Mouse (Mus musculus): ENCODE measurements at regions not wholly inside any gene's neighbourhood (a gene's known extent, or its start where the extent isn't known, plus 50 kb on each side); places are given as distances from the start of the nearest gene placed in this dataset.

DNA sequence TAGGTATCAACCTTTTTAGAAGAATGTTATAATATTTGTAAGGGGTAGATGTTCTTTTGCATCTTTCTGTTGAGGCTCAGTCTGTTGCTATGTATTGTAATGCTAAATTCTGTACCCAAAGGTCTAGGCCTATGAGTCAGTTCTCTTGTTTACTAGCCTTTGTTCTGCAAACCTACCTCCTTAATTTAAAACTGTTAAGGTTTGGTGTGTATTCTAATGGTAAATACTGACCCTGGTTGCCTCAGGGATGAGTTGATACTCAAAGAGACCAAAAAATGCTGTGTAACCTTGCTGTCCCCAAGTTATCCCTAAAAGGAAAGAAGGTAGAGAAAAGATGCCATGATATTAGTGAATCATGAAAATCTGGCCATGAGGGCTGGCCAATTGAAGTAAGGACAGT, 433.4 kb upstream of the Man1a start:
- no peaks in the 10 kb centered on the region for H3K36me3 ChIP-seq (ENCODE audit: control insufficient read depth, insufficient read depth, low read length)

More for the DNA sequence above, 433.4 kb upstream of the Man1a start:
- H3K9ac ChIP-seq (ENCODE audit: low read length): no peak overlapping the region
- no peaks in the 10 kb centered on the region for H3K27me3 ChIP-seq (replicated peaks; ENCODE audit: control insufficient read depth, insufficient read depth, low read length)
- no peak overlapping the region for H3K27ac ChIP-seq (ENCODE audit: low read depth, low read length)
- DNase-seq (ENCODE audit: low spot score) (no peak), ATAC-seq (no peak)
- no peak overlapping the region for H3K4me3 ChIP-seq (ENCODE audit: low read depth, low read length)
- no peak overlapping the region for H3K4me2 ChIP-seq (ENCODE audit: low read length)
- no peaks in the 10 kb centered on the region for H3K9me3 ChIP-seq (replicated peaks; ENCODE audit: control insufficient read depth, low read length)
- no peaks in the 10 kb centered on the region for H3K4me1 ChIP-seq (ENCODE audit: control insufficient read depth, insufficient read depth, low read length)
